Mouse (Mus musculus) hindbrain, embryonic 15.5 days (tissue): ENCODE results near the gene Sell. TPM values are rescaled to one million over a fixed set of nuclear protein-coding genes. Genes with fewer than 3 reads are reported as not detected.

ENCODE experiments used
- ATAC-seq: fragments of 200-750 bp; cut with Nextera tagmentation; 2 replicates; pipeline ENCODE4 v1.8.0; 2017; ENCODE audit warnings: low read depth, moderate number of reproducible peaks, moderate TSS enrichment; ENCODE audit not compliant: low FRiP score
- H3K27ac ChIP-seq: fragments of 300-500 bp; sonication (generic); replicated peaks from 2 replicates; pipeline ENCODE4 v1.5.1; 2015; ENCODE audit warnings: mild to moderate bottlenecking, inconsistent platforms
- H3K27me3 ChIP-seq: fragments of 300-500 bp; sonication (generic); 2 replicates; pipeline ENCODE4 v1.6.1; 2015; ENCODE audit warnings: control low read depth, inconsistent platforms
- H3K36me3 ChIP-seq: fragments of 300-500 bp; sonication (generic); 2 replicates; pipeline ENCODE4 v1.6.1; 2015; ENCODE audit warnings: control low read depth, inconsistent platforms
- H3K4me1 ChIP-seq: fragments of 300-500 bp; sonication (generic); replicated peaks from 2 replicates; pipeline ENCODE4 v1.6.1; 2015; ENCODE audit warnings: control low read depth, inconsistent platforms
- H3K4me2 ChIP-seq: fragments of 300-500 bp; sonication (generic); 2 replicates; pipeline ENCODE4 v1.6.1; 2015; ENCODE audit warnings: moderate library complexity, mild to moderate bottlenecking, inconsistent platforms
- H3K4me3 ChIP-seq: fragments of 300-500 bp; sonication (generic); 2 replicates; pipeline ENCODE4 v1.5.1; 2015; ENCODE audit warnings: mild to moderate bottlenecking, inconsistent platforms
- H3K9ac ChIP-seq: fragments of 300-500 bp; sonication (generic); 2 replicates; pipeline ENCODE4 v1.6.1; 2015; ENCODE audit warnings: inconsistent platforms
- H3K9me3 ChIP-seq: fragments of 300-500 bp; sonication (generic); 2 replicates; pipeline ENCODE4 v1.6.1; 2016; ENCODE audit warnings: control low read depth, inconsistent platforms
- WGBS: fragments of 180-500 bp; shearing (Covaris S2); methylation state at CpG from one replicate; pipeline ENCODE4 v1.1.7; 2015; 5-methylcytosine and 5-hydroxymethylcytosine counted together
- polyA plus RNA-seq: library from polyadenylated mRNA; unstranded; fragments of >200 nt; fragmentation: Nextera tagmentation; extraction: Ambion mirVana; gene quantifications from 2 replicates; pipeline ENCODE4 v1.2.1, GENCODE M21; 2015

Sell gene
- polyA plus RNA-seq, 1 experiment from 2014 or later = 0.22 TPM

DNA sequence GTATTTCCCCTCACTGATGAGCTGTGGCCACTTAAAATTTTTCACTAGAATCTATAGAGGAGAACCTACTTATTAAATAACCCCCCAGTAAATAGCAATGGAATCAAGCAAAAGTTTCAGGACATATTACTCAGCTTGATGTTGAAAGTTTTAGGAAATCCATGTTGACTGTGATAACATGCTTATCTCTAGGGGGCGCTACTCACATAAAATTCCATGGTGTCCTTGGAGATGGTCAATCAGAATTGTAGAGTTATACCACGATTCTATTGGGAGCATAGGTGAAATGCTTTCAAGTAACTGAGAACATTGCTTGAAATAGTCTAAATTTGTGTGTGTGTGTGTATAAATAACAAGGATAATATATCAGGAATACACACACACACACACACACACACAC, 7.0 kb upstream of the Sell start:
- Histone ChIP-seq H3K36me3 (no peaks in the 10 kb centered on the region), H3K27me3 (no peaks in the 10 kb centered on the region), H3K27ac (no peak overlapping the region), H3K9ac (no peak overlapping the region), H3K4me3 (no peak overlapping the region), H3K4me2 (no peak overlapping the region), H3K9me3 (no peaks in the 10 kb centered on the region), H3K4me1 (no peaks in the 10 kb centered on the region)
- 61% methylated on average over 2 of the region's 2 CpGs for WGBS
- ATAC-seq = no peak

DNA sequence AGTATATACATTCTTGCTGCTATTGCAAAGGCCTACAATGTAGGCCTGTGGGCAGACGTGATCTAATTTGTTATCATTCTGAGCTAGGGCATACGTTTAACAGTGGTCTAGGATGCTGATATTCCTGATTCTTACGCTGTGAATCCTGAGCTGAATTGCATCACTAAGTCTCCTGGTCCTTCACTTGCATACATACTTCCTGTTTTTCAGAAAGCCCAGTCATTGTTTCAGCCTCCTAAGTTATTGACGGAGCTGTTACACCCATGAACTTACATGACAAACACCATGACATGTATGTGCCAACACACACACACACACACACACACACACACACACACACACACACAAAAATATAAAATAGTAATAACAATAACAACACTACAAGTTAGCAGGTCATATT, 1.7 kb upstream of the Sell start:
- no peak overlapping the region for H3K4me2 ChIP-seq
- no peak overlapping the region for H3K27ac ChIP-seq
- WGBS = 96% methylated on average over 4 of the region's 4 CpGs
- H3K27me3 ChIP-seq = no peaks in the 10 kb centered on the region
- no peaks in the 10 kb centered on the region for H3K9me3 ChIP-seq
- H3K4me1 ChIP-seq = no peaks in the 10 kb centered on the region
- no peak for ATAC-seq
- H3K36me3 ChIP-seq = no peaks in the 10 kb centered on the region
- no peak overlapping the region for H3K4me3 ChIP-seq
- H3K9ac ChIP-seq = no peak overlapping the region

DNA sequence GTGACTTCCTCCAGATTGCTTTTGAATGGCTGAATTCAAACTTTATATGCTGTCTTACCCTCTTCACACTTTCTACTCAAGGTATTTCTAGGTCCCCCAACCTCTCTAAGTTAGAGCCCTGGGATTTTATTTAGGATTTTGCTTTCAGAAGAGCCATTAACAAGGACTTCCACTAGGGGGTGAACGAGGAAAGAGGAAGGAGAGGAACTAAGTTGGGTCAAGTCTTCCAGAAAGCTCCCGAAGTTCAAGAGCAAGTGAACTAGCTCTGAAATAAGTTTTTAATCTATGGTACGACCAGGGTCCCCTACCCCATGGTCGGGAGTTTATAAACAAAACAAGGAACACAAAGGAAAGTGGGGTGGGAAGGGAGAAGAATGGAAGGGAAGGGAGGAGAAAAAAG, 504 bp upstream of the Sell start:
- Histone ChIP-seq H3K27me3 (no peaks in the 10 kb centered on the region), H3K9ac (no peak overlapping the region), H3K36me3 (no peaks in the 10 kb centered on the region), H3K4me1 (no peaks in the 10 kb centered on the region), H3K4me3 (no peak overlapping the region), H3K9me3 (no peaks in the 10 kb centered on the region), H3K27ac (no peak overlapping the region), H3K4me2 (no peak overlapping the region)
- WGBS = 49% methylated on average over 4 of the region's 4 CpGs
- ATAC-seq = no peak

DNA sequence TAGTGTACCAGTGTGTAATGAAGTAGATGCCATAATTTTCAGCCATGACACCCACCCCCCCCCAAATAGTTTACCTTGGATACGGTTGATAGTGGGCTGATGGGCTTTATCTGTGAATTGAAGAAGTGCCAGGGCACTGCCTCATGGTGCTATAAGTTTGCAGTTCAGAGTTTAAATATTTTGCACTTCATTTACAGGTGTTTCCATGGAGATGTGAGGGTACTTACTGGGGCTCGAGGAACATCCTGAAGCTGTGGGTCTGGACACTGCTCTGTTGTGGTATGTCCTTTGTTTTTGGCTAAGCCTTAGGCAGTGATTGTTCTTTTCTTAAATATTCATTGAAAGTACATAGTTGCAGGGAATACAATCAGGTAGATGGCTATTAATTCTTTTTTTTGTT, 1.1 kb downstream of the Sell start:
- H3K36me3 ChIP-seq = no peaks in the 10 kb centered on the region
- no peak overlapping the region for H3K4me3 ChIP-seq
- WGBS = 52% methylated on average over 2 of the region's 2 CpGs
- H3K4me2 ChIP-seq = no peak overlapping the region
- no peaks in the 10 kb centered on the region for H3K27me3 ChIP-seq
- H3K9me3 ChIP-seq = no peaks in the 10 kb centered on the region
- no peak overlapping the region for H3K9ac ChIP-seq
- no peak overlapping the region for H3K27ac ChIP-seq
- H3K4me1 ChIP-seq = no peaks in the 10 kb centered on the region
- no peak for ATAC-seq

DNA sequence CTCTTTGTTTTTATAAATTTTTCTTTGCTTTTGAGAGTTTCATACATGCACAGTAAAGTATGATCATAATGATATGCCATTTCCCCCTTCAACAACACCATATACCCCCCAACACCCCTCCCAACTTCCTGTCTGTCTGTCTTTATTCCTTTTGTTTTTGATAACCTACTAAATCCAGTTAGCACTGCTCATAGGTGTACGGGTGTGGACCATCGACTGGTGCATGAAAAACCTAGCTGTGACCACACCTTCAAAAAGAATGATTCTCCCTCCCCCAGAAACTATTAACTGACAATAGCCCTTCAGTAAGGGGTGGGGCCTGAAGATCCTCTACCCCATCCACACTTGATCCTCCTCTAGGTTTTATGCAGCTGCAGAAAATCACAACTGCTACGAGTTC, 2.0 kb downstream of the Sell start:
- H3K4me3 ChIP-seq = no peak overlapping the region
- no peak overlapping the region for H3K9ac ChIP-seq
- no peaks in the 10 kb centered on the region for H3K4me1 ChIP-seq
- no peaks in the 10 kb centered on the region for H3K27me3 ChIP-seq
- WGBS = 66% methylated on average over 3 of the region's 3 CpGs
- H3K4me2 ChIP-seq = no peak overlapping the region
- no peaks in the 10 kb centered on the region for H3K36me3 ChIP-seq
- H3K27ac ChIP-seq = no peak overlapping the region
- ATAC-seq = no peak
- no peaks in the 10 kb centered on the region for H3K9me3 ChIP-seq

DNA sequence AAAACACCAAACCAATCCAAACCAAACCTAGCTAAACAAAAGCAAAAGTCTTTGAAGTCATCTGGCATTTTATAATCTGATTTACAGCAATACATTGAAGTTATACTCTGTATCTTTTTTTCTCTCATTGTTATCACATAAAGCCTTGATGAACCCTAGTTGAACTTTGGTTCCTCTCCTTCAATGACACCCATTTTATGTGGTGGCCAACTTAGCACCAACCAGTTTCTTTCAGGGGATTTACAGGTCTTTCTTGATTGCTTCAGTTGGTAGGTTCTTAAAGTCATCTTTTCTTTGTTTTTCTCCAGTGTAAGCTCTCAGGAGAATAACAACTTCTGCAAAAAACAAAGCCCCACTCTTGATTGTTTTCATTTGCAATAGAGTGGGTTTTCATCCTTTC, 7.5 kb downstream of the Sell start:
- no peak overlapping the region for H3K4me3 ChIP-seq
- H3K9ac ChIP-seq = no peak overlapping the region
- H3K9me3 ChIP-seq = no peaks in the 10 kb centered on the region
- no peak overlapping the region for H3K4me2 ChIP-seq
- H3K36me3 ChIP-seq = no peaks in the 10 kb centered on the region
- no peaks in the 10 kb centered on the region for H3K27me3 ChIP-seq
- no peak for ATAC-seq
- no peak overlapping the region for H3K27ac ChIP-seq
- H3K4me1 ChIP-seq = no peaks in the 10 kb centered on the region

DNA sequence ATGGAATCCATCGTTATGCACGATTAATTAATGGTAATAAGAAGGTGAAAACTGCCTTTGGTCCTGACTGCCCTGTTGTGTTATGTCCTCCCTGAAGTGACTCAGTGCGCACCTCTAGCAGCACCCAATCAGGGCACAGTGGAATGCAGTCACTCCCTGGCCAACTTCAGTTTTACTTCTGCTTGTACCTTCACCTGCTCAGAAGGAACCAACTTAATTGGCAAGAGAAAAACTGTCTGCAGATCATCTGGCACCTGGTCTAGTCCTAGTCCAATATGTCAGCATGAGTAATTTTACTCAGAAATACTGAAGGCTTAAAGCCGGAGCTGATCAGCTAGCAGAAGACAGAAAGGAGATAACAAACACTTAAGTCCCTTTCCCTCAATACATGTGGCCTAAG, 8.7 kb downstream of the Sell start:
- ATAC-seq = no peak
- 92% methylated on average over 4 of the region's 4 CpGs for WGBS
- no peak overlapping the region for H3K4me3 ChIP-seq
- H3K9ac ChIP-seq = no peak overlapping the region
- H3K27ac ChIP-seq = no peak overlapping the region
- H3K9me3 ChIP-seq = no peaks in the 10 kb centered on the region
- no peak overlapping the region for H3K4me2 ChIP-seq
- no peaks in the 10 kb centered on the region for H3K36me3 ChIP-seq
- H3K4me1 ChIP-seq = no peaks in the 10 kb centered on the region
- no peaks in the 10 kb centered on the region for H3K27me3 ChIP-seq

DNA sequence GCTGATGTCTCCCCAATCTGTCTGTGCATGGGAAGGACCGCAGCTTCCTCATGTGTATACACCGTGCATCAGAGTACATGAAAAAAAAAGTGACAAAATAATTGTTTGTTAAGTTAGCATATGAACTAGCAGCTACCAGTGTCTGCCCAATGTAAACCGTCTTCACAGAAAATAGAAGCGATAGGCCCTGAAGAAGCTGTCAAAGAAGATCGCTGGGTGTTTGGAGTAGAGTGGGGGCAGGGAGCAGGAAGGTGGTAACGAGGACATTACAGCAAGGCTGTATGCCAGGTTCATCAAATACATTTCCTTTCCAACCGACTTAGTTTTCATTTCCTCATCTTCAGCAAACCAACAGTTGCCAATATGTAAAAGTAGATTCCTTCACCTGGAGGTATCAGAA, 9.3 kb downstream of the Sell start:
- H3K9me3 ChIP-seq = no peaks in the 10 kb centered on the region
- no peak overlapping the region for H3K27ac ChIP-seq
- no peak overlapping the region for H3K4me3 ChIP-seq
- no peak overlapping the region for H3K9ac ChIP-seq
- no peak overlapping the region for H3K4me2 ChIP-seq
- 92% methylated on average over 7 of the region's 7 CpGs for WGBS
- H3K27me3 ChIP-seq = no peaks in the 10 kb centered on the region
- no peaks in the 10 kb centered on the region for H3K4me1 ChIP-seq
- no peaks in the 10 kb centered on the region for H3K36me3 ChIP-seq
- no peak for ATAC-seq

DNA sequence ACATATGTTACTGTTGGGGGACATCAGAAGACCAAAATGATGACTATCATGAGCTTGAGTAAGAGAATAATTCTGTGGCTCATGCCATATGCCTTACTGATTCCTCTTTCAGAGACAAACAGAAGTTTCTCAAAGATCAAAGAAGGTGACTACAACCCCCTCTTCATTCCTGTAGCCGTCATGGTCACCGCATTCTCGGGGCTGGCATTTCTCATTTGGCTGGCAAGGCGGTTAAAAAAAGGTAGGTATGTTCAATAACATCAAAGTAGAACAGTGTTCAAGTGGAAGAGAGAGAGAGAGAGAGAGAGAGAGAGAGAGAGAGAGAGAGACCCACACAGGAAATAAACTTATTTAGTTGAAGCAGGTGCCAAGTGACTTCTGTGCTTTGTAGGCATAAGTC, 10.2 kb downstream of the Sell start:
- Histone ChIP-seq H3K9me3 (no peaks in the 10 kb centered on the region), H3K36me3 (no peaks in the 10 kb centered on the region), H3K27ac (no peak overlapping the region), H3K9ac (no peak overlapping the region), H3K4me3 (no peak overlapping the region), H3K27me3 (no peaks in the 10 kb centered on the region), H3K4me1 (no peaks in the 10 kb centered on the region), H3K4me2 (no peak overlapping the region)
- no peak for ATAC-seq
- WGBS = 91% methylated on average over 4 of the region's 4 CpGs

DNA sequence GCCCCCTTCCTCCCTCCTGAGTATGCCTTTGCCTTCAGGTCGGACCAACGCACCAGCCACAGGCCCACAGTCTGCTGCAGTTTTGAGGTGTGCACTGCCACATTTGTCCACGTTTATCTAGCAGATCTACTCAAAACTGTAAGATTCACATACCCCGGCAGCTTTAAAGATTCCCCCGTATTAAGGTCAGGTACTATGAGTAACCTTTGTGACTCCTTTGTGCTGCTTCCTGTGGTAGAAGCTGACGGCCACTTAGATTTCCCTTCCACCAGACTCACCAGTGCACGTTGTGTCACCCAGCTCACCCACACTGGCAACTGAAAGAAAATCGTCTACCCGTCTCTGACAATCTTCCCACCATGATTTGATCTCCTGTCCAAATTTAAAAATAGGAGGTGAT, 11.3 kb downstream of the Sell start:
- H3K9me3 ChIP-seq = no peaks in the 10 kb centered on the region
- ATAC-seq = no peak
- no peaks in the 10 kb centered on the region for H3K36me3 ChIP-seq
- H3K4me3 ChIP-seq = no peak overlapping the region
- no peaks in the 10 kb centered on the region for H3K27me3 ChIP-seq
- no peak overlapping the region for H3K9ac ChIP-seq
- H3K4me2 ChIP-seq = no peak overlapping the region
- WGBS = 92% methylated on average over 9 of the region's 9 CpGs
- H3K4me1 ChIP-seq = no peaks in the 10 kb centered on the region
- no peak overlapping the region for H3K27ac ChIP-seq

DNA sequence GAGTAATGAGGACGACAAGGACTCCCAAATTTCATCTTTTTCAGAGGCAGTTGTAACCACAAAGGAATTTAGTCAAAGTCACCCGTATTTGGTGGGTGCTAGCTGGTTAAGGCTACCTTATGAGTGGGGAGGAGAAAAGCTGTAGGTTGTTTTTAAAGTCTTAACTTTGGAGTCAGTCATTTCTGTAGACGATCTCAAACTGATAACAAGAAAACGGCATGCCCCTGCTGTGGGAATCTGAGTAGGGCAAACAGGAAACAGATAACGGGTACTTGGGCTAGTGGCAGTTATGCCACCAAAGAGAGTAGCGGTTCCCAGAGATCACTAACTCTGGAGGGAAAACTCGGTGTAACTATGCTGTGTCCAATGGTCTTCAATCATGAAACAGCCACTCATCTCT, 12.0 kb downstream of the Sell start:
- Histone ChIP-seq H3K9me3 (no peaks in the 10 kb centered on the region), H3K4me3 (no peak overlapping the region), H3K36me3 (no peaks in the 10 kb centered on the region), H3K27me3 (no peaks in the 10 kb centered on the region), H3K4me1 (no peaks in the 10 kb centered on the region), H3K9ac (no peak overlapping the region), H3K27ac (no peak overlapping the region), H3K4me2 (no peak overlapping the region)
- WGBS = 88% methylated on average over 7 of the region's 7 CpGs
- no peak for ATAC-seq

DNA sequence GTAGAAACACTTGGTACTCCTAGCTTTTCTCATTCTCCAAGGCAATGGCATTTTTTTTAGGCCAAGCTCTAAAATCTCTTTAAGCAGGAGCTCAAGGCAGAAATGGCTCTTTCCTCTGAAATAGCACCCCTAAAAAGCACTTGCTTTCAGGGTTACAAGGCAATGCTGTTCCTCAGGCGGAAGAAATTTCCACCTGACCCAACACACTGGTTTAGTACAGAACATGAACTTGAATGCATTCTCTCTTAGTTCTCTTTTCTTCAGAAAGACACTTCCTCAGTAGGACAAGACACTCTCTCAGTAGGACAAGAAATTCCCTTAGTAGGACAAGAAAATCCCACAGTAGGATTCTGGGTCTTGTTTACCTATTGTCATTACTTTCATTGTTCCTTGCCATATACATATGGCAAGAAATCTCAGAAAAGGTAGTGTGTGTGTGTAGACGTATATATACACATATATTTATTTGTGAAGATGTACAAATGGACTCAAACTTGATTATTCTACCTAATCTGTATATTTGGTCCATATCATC, 12.9 kb downstream of the Sell start:
- Histone ChIP-seq H3K36me3 (no peaks in the 10 kb centered on the region), H3K9me3 (no peaks in the 10 kb centered on the region), H3K4me2 (no peak overlapping the region), H3K4me1 (no peaks in the 10 kb centered on the region), H3K4me3 (no peak overlapping the region), H3K27me3 (no peaks in the 10 kb centered on the region), H3K27ac (no peak overlapping the region), H3K9ac (no peak overlapping the region)
- no peak for ATAC-seq
- 93% methylated on average over 2 of the region's 2 CpGs for WGBS

DNA sequence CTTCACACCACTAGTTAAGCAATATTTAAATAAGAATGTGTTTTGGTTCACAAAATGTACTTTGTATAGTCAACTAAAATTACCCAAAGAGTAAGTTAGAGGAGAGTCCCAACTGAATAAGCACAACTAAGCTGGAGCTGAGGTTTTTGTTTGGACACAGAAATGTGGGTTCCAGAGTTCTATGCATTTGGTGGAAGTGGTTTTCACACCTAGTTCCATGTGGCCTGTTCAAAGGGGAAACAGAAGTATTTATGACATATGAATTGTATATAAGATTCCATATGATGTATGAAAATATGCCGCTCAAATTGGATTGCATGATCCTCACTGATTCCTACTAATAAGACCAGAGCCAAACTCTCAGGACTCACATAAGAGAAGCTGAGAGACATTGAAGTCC, 13.6 kb downstream of the Sell start:
- Histone ChIP-seq H3K4me2 (no peak overlapping the region), H3K9me3 (no peaks in the 10 kb centered on the region), H3K27ac (no peak overlapping the region), H3K4me3 (no peak overlapping the region), H3K36me3 (no peaks in the 10 kb centered on the region), H3K27me3 (no peaks in the 10 kb centered on the region), H3K4me1 (no peaks in the 10 kb centered on the region), H3K9ac (no peak overlapping the region)
- no peak for ATAC-seq
- WGBS = 100% methylated on average over 1 of the region's 1 CpGs
